In the genomic region with DNA sequence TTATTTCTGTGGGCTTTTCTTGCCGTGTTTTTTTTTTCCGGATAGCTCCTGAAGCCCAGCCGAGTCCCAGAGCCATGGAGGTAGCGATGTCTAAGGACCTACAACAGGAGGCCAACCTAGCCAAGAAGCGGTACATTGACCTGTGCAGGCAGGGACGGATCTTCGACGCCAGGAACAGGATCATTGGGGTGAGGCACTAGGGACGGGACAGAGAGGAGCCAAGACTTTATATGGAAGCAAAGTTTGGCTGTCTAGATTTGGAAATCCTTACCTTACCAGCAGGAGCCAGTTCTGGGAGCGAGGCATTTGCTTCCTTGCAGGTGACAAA, we compare ENCODE assay signal across 9 mouse cellular contexts. TPM values are rescaled to one million over a fixed set of nuclear protein-coding genes. Genes with fewer than 3 reads are reported as not detected.
A peak's percentile ranks its signal among the peaks of the same experiment; 100 is the strongest.
DNase-seq lines count a peak whose midpoint lies in the region; ATAC-seq and TF ChIP-seq lines count a peak whose summit lies in the region.
"Had no signal": no experiment of that assay in that cellular context is flagged by ENCODE, and none has a peak within 500 bp of the region (broad histone marks: within the 10 kb centered on the region; RNA-seq: fewer than 3 reads in every experiment).

No protein-coding gene starts in this region.

- H3K27me3 ChIP-seq in forebrain, embryonic 11.5 days (ENCODE audit: control insufficient read depth, insufficient read depth, low read length) = peaks cover 2% of the 10 kb centered on the region; the same call in 1 of the 2 replicates
- H3K27me3 ChIP-seq in intestine, postnatal 0 days (replicated peaks; ENCODE audit: control insufficient read depth, insufficient read depth, low read length) = no peaks in the 10 kb centered on the region
- H3K27me3 ChIP-seq in neural tube, embryonic 12.5 days (replicated peaks) = peaks cover 15% of the 10 kb centered on the region; the same call in 1 of the 2 replicates

- DNase-seq in layer of hippocampus, adult 2 months (ENCODE audit: low spot score in 2 of 2) = no peak
- no peak for DNase-seq in layer of hippocampus, postnatal 36 days
- DNase-seq in forebrain, embryonic 11.5 days (ENCODE audit: low spot score) = no peak
- no peak for DNase-seq in gastrocnemius, postnatal 25 days
- no peak for DNase-seq in cerebellum, adult 11-12 months
- no peak for DNase-seq in Muller cell, postnatal 12 days (ENCODE audit: inconsistent ontology term)

- H3K9ac ChIP-seq in forebrain, embryonic 11.5 days (ENCODE audit: low read length) = peak overlapping the region; percentile 20; the same call in 1 of the 2 replicates
- no peak overlapping the region for H3K9ac ChIP-seq in intestine, postnatal 0 days (ENCODE audit: low read depth, low read length)
- H3K9ac ChIP-seq in neural tube, embryonic 12.5 days = 0 out of 2 replicates have a peak overlapping the region, but pooled peaks have one; percentile 21

- no peak for ATAC-seq in forebrain, embryonic 11.5 days (replicated peaks; ENCODE audit: low FRiP score)
- ATAC-seq in intestine, postnatal 0 days = no peak
- no peak for ATAC-seq in neural tube, embryonic 12.5 days (ENCODE audit: low FRiP score, low read depth)

- no peaks in the 10 kb centered on the region for H3K4me1 ChIP-seq in forebrain, embryonic 11.5 days (replicated peaks; ENCODE audit: control insufficient read depth, insufficient read depth, low read length)
- H3K4me1 ChIP-seq in intestine, postnatal 0 days (replicated peaks; ENCODE audit: control insufficient read depth, insufficient read depth, low read length) = no peaks in the 10 kb centered on the region
- peaks cover 6% of the 10 kb centered on the region; the same call in 1 of the 2 replicates for H3K4me1 ChIP-seq in neural tube, embryonic 12.5 days

- peaks cover 4% of the 10 kb centered on the region; the same call in 1 of the 2 replicates for H3K9me3 ChIP-seq in forebrain, embryonic 11.5 days (ENCODE audit: control insufficient read depth, low read length)
- no peaks in the 10 kb centered on the region for H3K9me3 ChIP-seq in intestine, postnatal 0 days (ENCODE audit: control insufficient read depth)
- H3K9me3 ChIP-seq in neural tube, embryonic 12.5 days = no peaks in the 10 kb centered on the region

- H3K36me3 ChIP-seq in forebrain, embryonic 11.5 days (ENCODE audit: control insufficient read depth, insufficient read depth, low read length) = no peaks in the 10 kb centered on the region
- no peaks in the 10 kb centered on the region for H3K36me3 ChIP-seq in intestine, postnatal 0 days (ENCODE audit: control insufficient read depth, insufficient read depth)
- no peaks in the 10 kb centered on the region for H3K36me3 ChIP-seq in neural tube, embryonic 12.5 days

- no peak overlapping the region for H3K27ac ChIP-seq in layer of hippocampus, adult 2 months
- H3K27ac ChIP-seq in forebrain, embryonic 11.5 days (ENCODE audit: low read depth, low read length) = no peak overlapping the region
- H3K27ac ChIP-seq in intestine, postnatal 0 days (ENCODE audit: low read depth, low read length) = no peak overlapping the region
- H3K27ac ChIP-seq in neural tube, embryonic 12.5 days = no peak overlapping the region

- peak overlapping the region; percentile 52 for H3K4me3 ChIP-seq in layer of hippocampus, adult 2 months
- H3K4me3 ChIP-seq in forebrain, embryonic 11.5 days (ENCODE audit: low read depth, low read length) = peak overlapping the region; percentile 22
- H3K4me3 ChIP-seq in intestine, postnatal 0 days (ENCODE audit: low read depth, low read length) = peak overlapping the region; percentile 21; the same call in 1 of the 2 replicates
- peak overlapping the region; percentile 29 for H3K4me3 ChIP-seq in neural tube, embryonic 12.5 days

- peak overlapping the region; percentile 61 for H3K4me2 ChIP-seq in forebrain, embryonic 11.5 days (ENCODE audit: low read depth, low read length, severe bottlenecking)
- peak overlapping the region; percentile 54 for H3K4me2 ChIP-seq in intestine, postnatal 0 days (replicated peaks; ENCODE audit: low read depth)
- H3K4me2 ChIP-seq in neural tube, embryonic 12.5 days (replicated peaks) = peak overlapping the region; percentile 60

- no peak for TF ChIP-seq CTCF in layer of hippocampus, adult 2 months (conservative IDR thresholded peaks at IDR 0.05)
- no peak for TF ChIP-seq CTCF in intestine, postnatal 0 days (IDR thresholded peaks at IDR 0.05; ENCODE audit: low read depth)

- 22% methylated on average over 10 of the region's 10 CpGs for WGBS in forebrain, embryonic 11.5 days
- 23% methylated on average over 10 of the region's 10 CpGs for WGBS in intestine, postnatal 0 days
- WGBS in neural tube, embryonic 12.5 days = 20% methylated on average over 10 of the region's 10 CpGs

RNA-seq across cellular contexts. Expression of gene Ribc2, which starts 0.3 kb away (rescaled TPM):
- total RNA-seq in layer of hippocampus, adult 2 months (2021) = under 1 TPM; 0.44 to 0.49 TPM
- total RNA-seq in layer of hippocampus, postnatal 36 days (2021) = under 1 TPM; 0.20 to 0.46 TPM
- polyA plus RNA-seq in forebrain, embryonic 11.5 days (2014; fragmentation: Nextera tagmentation; extraction: Ambion mirVana) = 0.47 and 0.95 TPM in 2 replicates
- 0.13 TPM in 1 of 2 replicates, not detected in the other for polyA plus RNA-seq in intestine, postnatal 0 days (2015; fragmentation: Nextera tagmentation; extraction: Ambion mirVana)
- polyA plus RNA-seq in neural tube, embryonic 12.5 days (2016; fragmentation: Nextera tagmentation; extraction: Ambion mirVana) = 0.56 and 0.74 TPM in 2 replicates
- not detected for total RNA-seq in gastrocnemius, postnatal 25 days (2021)
- total RNA-seq: gastrocnemius, adult 18-20 months had no signal

RNA-seq across cellular contexts. Expression of gene Smc1b, which starts 0.4 kb away (rescaled TPM):
- under 1 TPM; 0.08 to 0.12 TPM for total RNA-seq in layer of hippocampus, adult 2 months (2021)
- not detected for total RNA-seq in layer of hippocampus, postnatal 36 days (2021)
- polyA plus RNA-seq in forebrain, embryonic 11.5 days (2014; fragmentation: Nextera tagmentation; extraction: Ambion mirVana) = 0.07 and 0.12 TPM in 2 replicates
- 0.07 and 0.18 TPM in 2 replicates for polyA plus RNA-seq in intestine, postnatal 0 days (2015; fragmentation: Nextera tagmentation; extraction: Ambion mirVana)
- 0.15 and 0.24 TPM in 2 replicates for polyA plus RNA-seq in neural tube, embryonic 12.5 days (2016; fragmentation: Nextera tagmentation; extraction: Ambion mirVana)
- total RNA-seq in gastrocnemius, postnatal 25 days (2021) = not detected
- total RNA-seq: gastrocnemius, adult 18-20 months had no signal
